Mouse (Mus musculus): ENCODE measurements around the gene Chil1.

- TF ChIP-seq GABPA (IDR thresholded peaks at IDR 0.05; ENCODE audit: insufficient replicate concordance, low read depth, low read length) (no peak), ETS1 (conservative IDR thresholded peaks at IDR 0.05; ENCODE audit: low read depth, low read length) (no peak), KAT2A (IDR thresholded peaks at IDR 0.05; ENCODE audit: insufficient replicate concordance, low read length) (no peak), CTCF (conservative IDR thresholded peaks at IDR 0.05 in 1 of 2, IDR thresholded peaks at IDR 0.05 in 1 of 2; ENCODE audit: low read depth in 2 of 2, low read length in 2 of 2) (no peak), SMC3 (IDR thresholded peaks at IDR 0.05; ENCODE audit: low read depth, low read length) (no peak), EP300 (IDR thresholded peaks at IDR 0.05; ENCODE audit: low read length) (no peak), ZNF384 (IDR thresholded peaks at IDR 0.05; ENCODE audit: low read depth, low read length) (no peak), ZC3H11A (IDR thresholded peaks at IDR 0.05; ENCODE audit: low read depth, low read length) (no peak), BHLHE40 (IDR thresholded peaks at IDR 0.05; ENCODE audit: low read depth, low read length) (no peak), CHD2 (IDR thresholded peaks at IDR 0.05; ENCODE audit: low read length) (no peak)
These were observed 31.2 kb upstream of the Chil1 start for GRCm38 (mm10) chr1:134150745-134151144.
